Mouse (Mus musculus): Measurements from ENCODE around the gene Des.

GRCm38 (mm10) chr1:75387929-75388897 lies 28.1 kb downstream of the Des start:
- TF ChIP-seq CTCF (IDR thresholded peaks at IDR 0.05; ENCODE audit: extremely low read depth, insufficient read length, insufficient replicate concordance, low read depth, low read length), result no peak
- TF ChIP-seq POLR2A (IDR thresholded peaks at IDR 0.05; ENCODE audit: low read depth, low read length), result no peak

All from small intestine, adult 2 months (tissue).